Mouse (Mus musculus) embryonic facial prominence, embryonic 14.5 days (tissue): ENCODE results near the gene Arid1a. TPM values are rescaled to one million over a fixed set of nuclear protein-coding genes. Genes with fewer than 3 reads are reported as not detected.

Experiments
- ATAC-seq: fragments of 200-750 bp; cut with Nextera tagmentation; 2 replicates; pipeline ENCODE4 v1.8.0; 2017; ENCODE audit warnings: low read depth, moderate number of reproducible peaks, moderate TSS enrichment
- DNase-seq: peaks from one replicate; pipeline ENCODE4 v3.0.0-alpha.2; 2015; ENCODE audit warnings: low spot score
- H3K27ac ChIP-seq: fragments of 300-500 bp; sonication (generic); replicated peaks from 2 replicates; pipeline ENCODE4 v1.5.1; 2014; ENCODE audit warnings: low read depth, mild to moderate bottlenecking, low read length, moderate library complexity
- H3K27me3 ChIP-seq: fragments of 300-500 bp; sonication (generic); replicated peaks from 2 replicates; pipeline ENCODE4 v1.6.1; 2014; ENCODE audit warnings: low read length; ENCODE audit not compliant: control insufficient read depth, insufficient read depth
- H3K36me3 ChIP-seq: fragments of 300-500 bp; sonication (generic); 2 replicates; pipeline ENCODE4 v1.6.1; 2014; ENCODE audit warnings: low read length, mixed read lengths; ENCODE audit not compliant: control insufficient read depth, insufficient read depth
- H3K4me1 ChIP-seq: fragments of 300-500 bp; sonication (generic); 2 replicates; pipeline ENCODE4 v1.6.1; 2014; ENCODE audit warnings: antibody characterized with exemption, low read length; ENCODE audit not compliant: control insufficient read depth, insufficient read depth
- H3K4me2 ChIP-seq: fragments of 300-500 bp; sonication (generic); 2 replicates; pipeline ENCODE4 v1.6.1; 2014; ENCODE audit warnings: low read depth, mild to moderate bottlenecking, low read length, moderate library complexity, mixed read lengths
- H3K4me3 ChIP-seq: fragments of 300-500 bp; sonication (generic); 2 replicates; pipeline ENCODE4 v1.5.1; 2014; ENCODE audit warnings: low read depth, mild to moderate bottlenecking, low read length
- H3K9ac ChIP-seq: fragments of 300-500 bp; sonication (generic); 2 replicates; pipeline ENCODE4 v1.6.1; 2014; ENCODE audit warnings: low read depth, mild to moderate bottlenecking, low read length, moderate library complexity, mixed read lengths
- H3K9me3 ChIP-seq: fragments of 300-500 bp; sonication (generic); 2 replicates; pipeline ENCODE4 v1.6.1; 2016; ENCODE audit warnings: low read length; ENCODE audit not compliant: control insufficient read depth
- WGBS: fragments of 180-500 bp; shearing (Covaris S2); extraction: QIAGEN DNeasy Blood & Tissue Kit; methylation state at CpG from one replicate; pipeline ENCODE4 v1.1.7; 2014; 5-methylcytosine and 5-hydroxymethylcytosine counted together
- polyA plus RNA-seq: library from polyadenylated mRNA; unstranded; fragments of >200 nt; fragmentation: Nextera tagmentation; extraction: Ambion mirVana; gene quantifications from 2 replicates; pipeline ENCODE4 v1.2.1, GENCODE M21; 2014

The Arid1a gene
- polyA plus RNA-seq, 1 experiment from 2014 or later, result 29.1 TPM

GRCm38 (mm10) chr4:133675594-133676016, 81.0 kb downstream of the Arid1a start:
- Histone ChIP-seq H3K4me3 (no peak overlapping the region), H3K9ac (no peak overlapping the region), H3K36me3 (peaks cover 21% of the 10 kb centered on the region), H3K4me2 (no peak overlapping the region), H3K4me1 (peaks cover 30% of the 10 kb centered on the region), H3K27ac (peak overlapping the region; percentile 55; the same call in 1 of the 2 replicates), H3K9me3 (no peaks in the 10 kb centered on the region), H3K27me3 (no peaks in the 10 kb centered on the region)
- DNase-seq (peak; percentile 88), ATAC-seq (peak; percentile 10; the same call in 1 of the 2 replicates)
- WGBS, result 7% methylated on average over 5 of the region's 5 CpGs

GRCm38 (mm10) chr4:133674331-133674695, 82.3 kb downstream of the Arid1a start:
- Histone ChIP-seq H3K4me1 (peaks cover 37% of the 10 kb centered on the region), H3K27ac (peak overlapping the region; percentile 99), H3K4me3 (0 out of 2 replicates have a peak overlapping the region, but pooled peaks have one; percentile 5), H3K27me3 (no peaks in the 10 kb centered on the region), H3K9me3 (no peaks in the 10 kb centered on the region), H3K4me2 (peak overlapping the region; percentile 93), H3K9ac (0 out of 2 replicates have a peak overlapping the region, but pooled peaks have one; percentile 45), H3K36me3 (peaks cover 8% of the 10 kb centered on the region; the same call in 1 of the 2 replicates)
- ATAC-seq (no peak), DNase-seq (no peak)
- WGBS, result 67% methylated on average over 8 of the region's 8 CpGs

- ATAC-seq, result no peak
- H3K4me2 ChIP-seq, result peak overlapping the region; percentile 93
- H3K4me1 ChIP-seq, result peaks cover 37% of the 10 kb centered on the region
- H3K9ac ChIP-seq, result peak overlapping the region; percentile 45; the same call in 1 of the 2 replicates
- 31% methylated on average over 10 of the region's 10 CpGs for WGBS
- H3K9me3 ChIP-seq, result no peaks in the 10 kb centered on the region
- no peak for DNase-seq
- no peaks in the 10 kb centered on the region for H3K27me3 ChIP-seq
- peak overlapping the region; percentile 99 for H3K27ac ChIP-seq
- peaks cover 5% of the 10 kb centered on the region; the same call in 1 of the 2 replicates for H3K36me3 ChIP-seq
- H3K4me3 ChIP-seq, result peak overlapping the region; percentile 83; the same call in 1 of the 2 replicates
Measured at GRCm38 (mm10) chr4:133673666-133674330, 82.8 kb downstream of the Arid1a start.

- peak overlapping the region; percentile 83 for H3K4me3 ChIP-seq
- H3K9ac ChIP-seq, result peak overlapping the region; percentile 89
- H3K36me3 ChIP-seq, result no peaks in the 10 kb centered on the region
- H3K27ac ChIP-seq, result peak overlapping the region; percentile 99
- WGBS, result under 1% methylated on average over 18 of the region's 24 CpGs
- no peaks in the 10 kb centered on the region for H3K27me3 ChIP-seq
- H3K4me2 ChIP-seq, result peak overlapping the region; percentile 93
- peak; percentile 67 for DNase-seq
- H3K4me1 ChIP-seq, result peaks cover 37% of the 10 kb centered on the region
- no peak for ATAC-seq
- H3K9me3 ChIP-seq, result no peaks in the 10 kb centered on the region
Measured at GRCm38 (mm10) chr4:133672845-133673647, 83.5 kb downstream of the Arid1a start.

- Histone ChIP-seq H3K27ac (peak within 1 kb of the TSS; percentile 99), H3K36me3 (no peaks in the 10 kb centered on the region), H3K4me2 (peak within 1 kb of the TSS; percentile 93), H3K4me1 (peaks cover 37% of the 10 kb centered on the region), H3K27me3 (no peaks in the 10 kb centered on the region), H3K4me3 (peak within 1 kb of the TSS; percentile 83), H3K9ac (peak within 1 kb of the TSS; percentile 89), H3K9me3 (no peaks in the 10 kb centered on the region)
- ATAC-seq (peak; percentile 88), DNase-seq (peak; percentile 95)
- WGBS, result under 1% methylated on average over 48 of the region's 76 CpGs
Measured at GRCm38 (mm10) chr4:133671881-133672844, 84.4 kb downstream of the Arid1a start, which contains the start of gene Pigv. Gene Pigv, minus strand, starts transcription at chr4:133672647.

GRCm38 (mm10) chr4:133671184-133671880, 85.2 kb downstream of the Arid1a start:
- ATAC-seq (no peak), DNase-seq (peak; percentile 93)
- 2% methylated on average over 13 of the region's 13 CpGs for whole genome bisulfite sequencing
- H3K9me3 ChIP-seq, result no peaks in the 10 kb centered on the region
- peak overlapping the region; percentile 89 for H3K9ac ChIP-seq
- H3K27ac ChIP-seq, result peak overlapping the region; percentile 99
- peak overlapping the region; percentile 83 for H3K4me3 ChIP-seq
- peak overlapping the region; percentile 93 for H3K4me2 ChIP-seq
- H3K4me1 ChIP-seq, result peaks cover 37% of the 10 kb centered on the region
- H3K36me3 ChIP-seq, result peaks cover 6% of the 10 kb centered on the region; the same call in 1 of the 2 replicates
- no peaks in the 10 kb centered on the region for H3K27me3 ChIP-seq

GRCm38 (mm10) chr4:133669652-133670210, 86.8 kb downstream of the Arid1a start:
- Histone ChIP-seq H3K4me1 (peaks cover 30% of the 10 kb centered on the region), H3K36me3 (peaks cover 13% of the 10 kb centered on the region; the same call in 1 of the 2 replicates), H3K27ac (no peak overlapping the region), H3K27me3 (no peaks in the 10 kb centered on the region), H3K9me3 (no peaks in the 10 kb centered on the region), H3K9ac (peak overlapping the region; percentile 3; the same call in 1 of the 2 replicates), H3K4me3 (no peak overlapping the region), H3K4me2 (0 out of 2 replicates have a peak overlapping the region, but pooled peaks have one; percentile 93)
- no peak for DNase-seq
- ATAC-seq, result no peak
- WGBS, result 65% methylated on average over 6 of the region's 6 CpGs
